Mouse (Mus musculus) heart, embryonic 11.5 days (tissue): ENCODE measurements at regions not wholly inside any gene's neighbourhood (a gene's known extent, or its start where the extent isn't known, plus 50 kb on each side); places are given as distances from the start of the nearest gene placed in this dataset.

Experiments used
- ATAC-seq: fragments of 200-750 bp; cut with Nextera tagmentation; replicated peaks from 2 replicates; pipeline ENCODE4 v1.8.0; 2017; ENCODE audit warnings: moderate library complexity; ENCODE audit not compliant: insufficient number of reproducible peaks, low FRiP score, low TSS enrichment
- H3K27ac ChIP-seq: fragments of 300-500 bp; sonication (generic); 2 replicates; pipeline ENCODE4 v1.5.1; 2014; ENCODE audit warnings: mild to moderate bottlenecking, low read depth, low read length
- H3K27me3 ChIP-seq: fragments of 300-500 bp; sonication (generic); 2 replicates; pipeline ENCODE4 v1.6.1; 2014; ENCODE audit warnings: mild to moderate bottlenecking, low read length, mixed read lengths; ENCODE audit not compliant: control insufficient read depth, insufficient read depth
- H3K36me3 ChIP-seq: fragments of 300-500 bp; sonication (generic); 2 replicates; pipeline ENCODE4 v1.6.1; 2014; ENCODE audit warnings: mild to moderate bottlenecking, low read length, moderate library complexity, mixed read lengths; ENCODE audit not compliant: control insufficient read depth, insufficient read depth
- H3K4me1 ChIP-seq: fragments of 300-500 bp; sonication (generic); 2 replicates; pipeline ENCODE4 v1.6.1; 2014; ENCODE audit warnings: low read length; ENCODE audit not compliant: control insufficient read depth, insufficient read depth
- H3K4me2 ChIP-seq: fragments of 300-500 bp; sonication (generic); 2 replicates; pipeline ENCODE4 v1.6.1; 2014; ENCODE audit warnings: mild to moderate bottlenecking, moderate library complexity
- H3K4me3 ChIP-seq: fragments of 300-500 bp; sonication (generic); 2 replicates; pipeline ENCODE4 v1.5.1; 2014; ENCODE audit warnings: low read depth, low read length
- H3K9ac ChIP-seq: fragments of 300-500 bp; sonication (generic); 2 replicates; pipeline ENCODE4 v1.6.1; 2014; ENCODE audit warnings: mild to moderate bottlenecking, low read depth, low read length, moderate library complexity
- H3K9me3 ChIP-seq: fragments of 300-500 bp; sonication (generic); replicated peaks from 2 replicates; pipeline ENCODE4 v1.6.1; 2016; ENCODE audit warnings: low read length; ENCODE audit not compliant: control insufficient read depth
- WGBS: fragments of 180-500 bp; shearing (Covaris S2); extraction: QIAGEN DNeasy Blood & Tissue Kit; methylation state at CpG from one replicate; pipeline ENCODE4 v1.1.7; 2014; ENCODE audit not compliant: insufficient replicate concordance; 5-methylcytosine and 5-hydroxymethylcytosine counted together

DNA sequence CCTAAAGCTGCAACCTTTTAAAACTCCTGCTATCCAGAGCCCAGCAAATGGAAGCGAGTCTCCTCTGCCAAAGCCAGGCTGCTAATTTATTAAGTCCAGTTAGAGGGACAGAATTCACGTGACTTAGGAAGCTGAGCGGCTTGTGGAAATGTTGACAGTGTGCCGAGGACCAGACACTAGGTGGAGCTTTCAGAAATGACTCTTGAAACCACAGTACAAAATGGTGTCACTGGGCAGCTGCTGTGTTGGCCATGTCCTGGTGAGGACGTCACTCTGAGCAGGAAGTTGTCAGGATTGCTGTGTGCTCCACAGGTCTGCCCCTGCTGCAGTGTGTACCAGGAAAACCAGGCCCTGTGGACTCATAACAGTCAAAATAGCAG lies 84.3 kb upstream of the Pik3cg start:
- Histone ChIP-seq H3K9ac (no peak overlapping the region), H3K4me3 (no peak overlapping the region), H3K36me3 (no peaks in the 10 kb centered on the region), H3K4me2 (no peak overlapping the region), H3K9me3 (no peaks in the 10 kb centered on the region), H3K27me3 (no peaks in the 10 kb centered on the region), H3K4me1 (no peaks in the 10 kb centered on the region), H3K27ac (no peak overlapping the region)
- 67% methylated on average over 5 of the region's 5 CpGs for WGBS
- no peak; the same call in 1 of the 2 replicates for ATAC-seq

DNA sequence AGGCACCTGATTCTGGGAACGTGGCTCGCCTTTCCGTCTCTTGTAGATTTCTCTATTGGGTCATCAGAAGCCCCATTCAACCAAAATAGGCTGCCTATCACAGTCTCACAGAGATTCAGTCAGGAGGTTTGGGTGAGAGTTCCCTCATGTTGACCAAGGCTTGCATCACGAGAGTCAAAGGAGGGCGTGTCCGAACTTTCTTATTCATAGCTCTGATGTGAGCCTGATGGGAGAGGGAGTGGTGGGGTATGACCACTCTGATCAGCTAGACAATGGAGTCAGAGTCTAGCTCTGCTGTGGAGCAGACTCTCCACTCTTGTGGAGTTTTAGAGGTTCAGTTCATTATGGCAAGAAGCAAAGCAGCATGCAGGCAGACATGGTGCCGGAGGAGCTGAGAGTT lies 81.1 kb upstream of the Ccdc71l start:
- no peak for ATAC-seq
- no peak overlapping the region for H3K4me2 ChIP-seq
- no peaks in the 10 kb centered on the region for H3K36me3 ChIP-seq
- H3K9me3 ChIP-seq = no peaks in the 10 kb centered on the region
- H3K27me3 ChIP-seq = no peaks in the 10 kb centered on the region
- no peaks in the 10 kb centered on the region for H3K4me1 ChIP-seq
- H3K27ac ChIP-seq = no peak overlapping the region
- no peak overlapping the region for H3K4me3 ChIP-seq
- no peak overlapping the region for H3K9ac ChIP-seq
- WGBS = 88% methylated on average over 7 of the region's 7 CpGs

GRCm38 (mm10) chr12:32299714-32300113 lies 78.8 kb upstream of the Ccdc71l start:
- Histone ChIP-seq H3K9ac (no peak overlapping the region), H3K27ac (no peak overlapping the region), H3K4me3 (no peak overlapping the region), H3K36me3 (no peaks in the 10 kb centered on the region), H3K27me3 (no peaks in the 10 kb centered on the region), H3K4me2 (no peak overlapping the region), H3K4me1 (no peaks in the 10 kb centered on the region), H3K9me3 (no peaks in the 10 kb centered on the region)
- no peak for ATAC-seq
- whole genome bisulfite sequencing = 63% methylated on average over 2 of the region's 2 CpGs

- 92% methylated on average over 5 of the region's 5 CpGs for WGBS
Measured at GRCm38 (mm10) chr12:32305736-32306135, 72.8 kb upstream of the Ccdc71l start.

DNA sequence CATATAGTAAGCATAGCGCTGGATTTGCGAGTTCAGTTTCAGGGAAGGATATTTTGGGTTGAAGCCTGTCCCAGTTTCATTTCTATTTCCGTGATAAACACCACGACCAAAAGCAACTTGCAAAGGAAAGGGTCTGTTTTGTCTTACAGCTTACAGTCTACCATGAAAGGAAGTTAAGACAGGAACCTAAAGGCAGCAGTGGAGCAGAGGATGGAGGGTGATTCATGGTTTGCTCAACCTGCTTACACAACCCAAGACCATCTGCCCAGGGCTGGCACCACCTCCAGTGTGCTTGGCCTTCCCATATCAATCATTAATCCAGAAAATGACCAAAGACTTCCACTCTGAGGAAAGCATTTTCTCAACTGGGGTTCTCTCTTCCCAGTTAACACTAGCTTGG lies 72.2 kb upstream of the Ccdc71l start:
- no peak overlapping the region for H3K9ac ChIP-seq
- no peak overlapping the region for H3K27ac ChIP-seq
- no peak overlapping the region for H3K4me2 ChIP-seq
- no peaks in the 10 kb centered on the region for H3K36me3 ChIP-seq
- H3K4me3 ChIP-seq = no peak overlapping the region
- no peaks in the 10 kb centered on the region for H3K4me1 ChIP-seq
- no peaks in the 10 kb centered on the region for H3K27me3 ChIP-seq
- ATAC-seq = no peak
- 86% methylated on average over 4 of the region's 4 CpGs for WGBS
- no peaks in the 10 kb centered on the region for H3K9me3 ChIP-seq

More at GRCm38 (mm10) chr12:32305736-32306135, 72.8 kb upstream of the Ccdc71l start:
- Histone ChIP-seq H3K36me3 (no peaks in the 10 kb centered on the region), H3K27me3 (no peaks in the 10 kb centered on the region), H3K4me1 (no peaks in the 10 kb centered on the region), H3K9me3 (no peaks in the 10 kb centered on the region), H3K9ac (no peak overlapping the region), H3K4me2 (no peak overlapping the region), H3K4me3 (no peak overlapping the region), H3K27ac (no peak overlapping the region)
- ATAC-seq = no peak

- H3K4me2 ChIP-seq = peak overlapping the region; percentile 23; the same call in 1 of the 2 replicates
- H3K27ac ChIP-seq = peak overlapping the region; percentile 81
- H3K4me3 ChIP-seq = no peak overlapping the region
- no peaks in the 10 kb centered on the region for H3K27me3 ChIP-seq
- no peak overlapping the region for H3K9ac ChIP-seq
- H3K4me1 ChIP-seq = no peaks in the 10 kb centered on the region
- no peaks in the 10 kb centered on the region for H3K9me3 ChIP-seq
- no peaks in the 10 kb centered on the region for H3K36me3 ChIP-seq
- 49% methylated on average over 9 of the region's 9 CpGs for WGBS
- peak; percentile 91 for ATAC-seq
Measured at GRCm38 (mm10) chr12:32307280-32308006, 71.1 kb upstream of the Ccdc71l start.

- Histone ChIP-seq H3K9me3 (no peaks in the 10 kb centered on the region), H3K4me1 (no peaks in the 10 kb centered on the region), H3K27me3 (no peaks in the 10 kb centered on the region), H3K4me3 (no peak overlapping the region), H3K27ac (no peak overlapping the region), H3K9ac (no peak overlapping the region), H3K36me3 (no peaks in the 10 kb centered on the region), H3K4me2 (no peak overlapping the region)
- ATAC-seq = no peak
- WGBS = 77% methylated on average over 1 of the region's 1 CpGs
Measured at GRCm38 (mm10) chr12:32315099-32315783, 63.3 kb upstream of the Ccdc71l start.
